Mouse (Mus musculus): Measurements from ENCODE around the gene Gstm5. TPM values are rescaled to one million over a fixed set of nuclear protein-coding genes. Genes with fewer than 3 reads are reported as not detected.
"Not testable (repeated sequence)": the region's sequence is repeated elsewhere in the genome, so short reads cannot be mapped to it uniquely, and the experiment has no call there.

The Gstm5 gene
- polyA plus RNA-seq, 1 experiment = 24.6 TPM

GRCm38 (mm10) chr3:107855368-107855767 is 40.3 kb upstream of the Gstm5 start:
- no peak overlapping the region for H3K4me3 ChIP-seq (ENCODE audit: insufficient read depth, low read length)
- H3K27ac ChIP-seq (ENCODE audit: insufficient read depth, low read depth, low read length) = no peak overlapping the region
- TF ChIP-seq CTCF (IDR thresholded peaks at IDR 0.05; ENCODE audit: low read depth, low read length) = no peak
- no peak for TF ChIP-seq POLR2A (IDR thresholded peaks at IDR 0.05; ENCODE audit: borderline replicate concordance, low read depth, low read length)
- peaks cover 26% of the 10 kb centered on the region for H3K4me1 ChIP-seq (ENCODE audit: control insufficient read depth, insufficient read depth, low read length)

- TF ChIP-seq POLR2A (IDR thresholded peaks at IDR 0.05; ENCODE audit: borderline replicate concordance, low read depth, low read length) = no peak
- no peak for TF ChIP-seq CTCF (IDR thresholded peaks at IDR 0.05; ENCODE audit: low read depth, low read length)
- Histone ChIP-seq H3K4me3 (ENCODE audit: insufficient read depth, low read length) (no peak overlapping the region), H3K27ac (ENCODE audit: insufficient read depth, low read depth, low read length) (no peak overlapping the region), H3K4me1 (ENCODE audit: control insufficient read depth, insufficient read depth, low read length) (peaks cover 30% of the 10 kb centered on the region)
Observed at GRCm38 (mm10) chr3:107857646-107858045, 38.0 kb upstream of the Gstm5 start.

GRCm38 (mm10) chr3:107861483-107861882 is 34.1 kb upstream of the Gstm5 start:
- H3K4me1 ChIP-seq (ENCODE audit: control insufficient read depth, insufficient read depth, low read length) = peaks cover 18% of the 10 kb centered on the region
- not testable (repeated sequence) for H3K4me3 ChIP-seq (ENCODE audit: insufficient read depth, low read length); H3K27ac ChIP-seq (ENCODE audit: insufficient read depth, low read depth, low read length)

- Histone ChIP-seq H3K27ac (ENCODE audit: insufficient read depth, low read depth, low read length) (peak overlapping the region; percentile 66), H3K4me3 (ENCODE audit: insufficient read depth, low read length) (no peak overlapping the region), H3K4me1 (ENCODE audit: control insufficient read depth, insufficient read depth, low read length) (peaks cover 14% of the 10 kb centered on the region)
- no peak for TF ChIP-seq CTCF (IDR thresholded peaks at IDR 0.05; ENCODE audit: low read depth, low read length)
- no peak for TF ChIP-seq POLR2A (IDR thresholded peaks at IDR 0.05; ENCODE audit: borderline replicate concordance, low read depth, low read length)
Observed at GRCm38 (mm10) chr3:107862471-107862870, 33.1 kb upstream of the Gstm5 start.

GRCm38 (mm10) chr3:107863471-107863870 is 32.1 kb upstream of the Gstm5 start:
- H3K27ac ChIP-seq (ENCODE audit: insufficient read depth, low read depth, low read length) = no peak overlapping the region
- TF ChIP-seq POLR2A (IDR thresholded peaks at IDR 0.05; ENCODE audit: borderline replicate concordance, low read depth, low read length) (no peak), CTCF (IDR thresholded peaks at IDR 0.05; ENCODE audit: low read depth, low read length) (no peak)
- H3K4me3 ChIP-seq (ENCODE audit: insufficient read depth, low read length) = no peak overlapping the region

GRCm38 (mm10) chr3:107863898-107864603 is 31.6 kb upstream of the Gstm5 start:
- H3K4me1 ChIP-seq (ENCODE audit: control insufficient read depth, insufficient read depth, low read length) = peaks cover 14% of the 10 kb centered on the region
- H3K4me3 ChIP-seq (ENCODE audit: insufficient read depth, low read length) = no peak overlapping the region
- no peak overlapping the region for H3K27ac ChIP-seq (ENCODE audit: insufficient read depth, low read depth, low read length)
- TF ChIP-seq CTCF (IDR thresholded peaks at IDR 0.05; ENCODE audit: low read depth, low read length) (peak; percentile 27; the same call in 1 of the 2 replicates), POLR2A (IDR thresholded peaks at IDR 0.05; ENCODE audit: borderline replicate concordance, low read depth, low read length) (no peak)

More at GRCm38 (mm10) chr3:107863471-107863870, 32.1 kb upstream of the Gstm5 start:
- peaks cover 14% of the 10 kb centered on the region for H3K4me1 ChIP-seq (ENCODE audit: control insufficient read depth, insufficient read depth, low read length)

GRCm38 (mm10) chr3:107865364-107866091 is 30.1 kb upstream of the Gstm5 start:
- no peak overlapping the region for H3K27ac ChIP-seq (ENCODE audit: insufficient read depth, low read depth, low read length)
- no peak overlapping the region for H3K4me3 ChIP-seq (ENCODE audit: insufficient read depth, low read length)
- peaks cover 14% of the 10 kb centered on the region for H3K4me1 ChIP-seq (ENCODE audit: control insufficient read depth, insufficient read depth, low read length)
- TF ChIP-seq POLR2A (IDR thresholded peaks at IDR 0.05; ENCODE audit: borderline replicate concordance, low read depth, low read length) (no peak), CTCF (IDR thresholded peaks at IDR 0.05; ENCODE audit: low read depth, low read length) (no peak)

GRCm38 (mm10) chr3:107867086-107867485 is 28.5 kb upstream of the Gstm5 start:
- no peak overlapping the region for H3K27ac ChIP-seq (ENCODE audit: insufficient read depth, low read depth, low read length)
- H3K4me1 ChIP-seq (ENCODE audit: control insufficient read depth, insufficient read depth, low read length) = peaks cover 11% of the 10 kb centered on the region
- no peak overlapping the region for H3K4me3 ChIP-seq (ENCODE audit: insufficient read depth, low read length)
- no peak for TF ChIP-seq POLR2A (IDR thresholded peaks at IDR 0.05; ENCODE audit: borderline replicate concordance, low read depth, low read length)
- TF ChIP-seq CTCF (IDR thresholded peaks at IDR 0.05; ENCODE audit: low read depth, low read length) = peak; percentile 94

- no peaks in the 10 kb centered on the region for H3K4me1 ChIP-seq (ENCODE audit: control insufficient read depth, insufficient read depth, low read length)
- H3K4me3 ChIP-seq (ENCODE audit: insufficient read depth, low read length) = no peak overlapping the region
- no peak for TF ChIP-seq CTCF (IDR thresholded peaks at IDR 0.05; ENCODE audit: low read depth, low read length)
- no peak for TF ChIP-seq POLR2A (IDR thresholded peaks at IDR 0.05; ENCODE audit: borderline replicate concordance, low read depth, low read length)
- no peak overlapping the region for H3K27ac ChIP-seq (ENCODE audit: insufficient read depth, low read depth, low read length)
Observed at GRCm38 (mm10) chr3:107868452-107868851, 27.2 kb upstream of the Gstm5 start.

- Histone ChIP-seq H3K27ac (ENCODE audit: insufficient read depth, low read depth, low read length) (no peak overlapping the region), H3K4me1 (ENCODE audit: control insufficient read depth, insufficient read depth, low read length) (no peaks in the 10 kb centered on the region), H3K4me3 (ENCODE audit: insufficient read depth, low read length) (no peak overlapping the region)
- no peak for TF ChIP-seq POLR2A (IDR thresholded peaks at IDR 0.05; ENCODE audit: borderline replicate concordance, low read depth, low read length)
- no peak for TF ChIP-seq CTCF (IDR thresholded peaks at IDR 0.05; ENCODE audit: low read depth, low read length)
Observed at GRCm38 (mm10) chr3:107869097-107869496, 26.5 kb upstream of the Gstm5 start.
